In genomic region chr10:57602951-57603350, GRCm38 (mm10) we compare ENCODE assay signal across 10 mouse cellular contexts.
"Had no signal": no experiment of that assay in that cellular context is flagged by ENCODE, and none has a peak within 500 bp of the region (broad histone marks: within the 10 kb centered on the region; RNA-seq: fewer than 3 reads in every experiment).

No protein-coding gene starts in this region.

- DNase-seq: kidney, adult 11 months; kidney, adult 9 months; kidney, postnatal 36 days; lung, embryonic 14.5 days; lung, postnatal 10 days; midbrain, embryonic 14.5 days; retina, postnatal 1 day; right cerebral cortex, postnatal 4 days; thymus, adult 2 months; thymus, postnatal 25 days had no signal
